Mouse (Mus musculus): ENCODE measurements around the gene Prdm10. TPM values are rescaled to one million over a fixed set of nuclear protein-coding genes. Genes with fewer than 3 reads are reported as not detected.

The Prdm10 gene
- polyA plus RNA-seq, 1 experiment from 2014 or later, result 1.2 TPM

GRCm38 (mm10) chr9:31296293-31296692, 16.0 kb downstream of the Prdm10 start:
- H3K4me2 ChIP-seq (replicated peaks; ENCODE audit: low read depth), result no peak overlapping the region

GRCm38 (mm10) chr9:31298751-31299150, 18.4 kb downstream of the Prdm10 start:
- Histone ChIP-seq H3K4me1 (replicated peaks; ENCODE audit: control insufficient read depth, insufficient read depth, low read length) (peaks cover 4% of the 10 kb centered on the region), H3K4me2 (replicated peaks; ENCODE audit: low read depth) (no peak overlapping the region)

More at GRCm38 (mm10) chr9:31296293-31296692, 16.0 kb downstream of the Prdm10 start:
- Histone ChIP-seq H3K9ac (ENCODE audit: low read depth, low read length) (no peak overlapping the region), H3K9me3 (ENCODE audit: control insufficient read depth) (no peaks in the 10 kb centered on the region), H3K36me3 (ENCODE audit: control insufficient read depth, insufficient read depth) (no peaks in the 10 kb centered on the region), H3K4me1 (replicated peaks; ENCODE audit: control insufficient read depth, insufficient read depth, low read length) (peaks cover 4% of the 10 kb centered on the region), H3K27me3 (replicated peaks; ENCODE audit: control insufficient read depth, insufficient read depth, low read length) (no peaks in the 10 kb centered on the region), H3K27ac (ENCODE audit: low read depth, low read length) (no peak overlapping the region), H3K4me3 (ENCODE audit: low read depth, low read length) (no peak overlapping the region)
- WGBS, result 86% methylated on average over 3 of the region's 3 CpGs
- no peak for TF ChIP-seq CTCF (IDR thresholded peaks at IDR 0.05; ENCODE audit: low read depth)
- ATAC-seq, result no peak

GRCm38 (mm10) chr9:31300525-31300924, 20.2 kb downstream of the Prdm10 start:
- H3K36me3 ChIP-seq (ENCODE audit: control insufficient read depth, insufficient read depth), result no peaks in the 10 kb centered on the region
- H3K4me2 ChIP-seq (replicated peaks; ENCODE audit: low read depth), result no peak overlapping the region
- H3K9me3 ChIP-seq (ENCODE audit: control insufficient read depth), result no peaks in the 10 kb centered on the region
- TF ChIP-seq CTCF (IDR thresholded peaks at IDR 0.05; ENCODE audit: low read depth), result no peak
- 68% methylated on average over 5 of the region's 5 CpGs for WGBS
- no peak overlapping the region for H3K4me3 ChIP-seq (ENCODE audit: low read depth, low read length)
- ATAC-seq, result no peak
- no peaks in the 10 kb centered on the region for H3K27me3 ChIP-seq (replicated peaks; ENCODE audit: control insufficient read depth, insufficient read depth, low read length)
- H3K9ac ChIP-seq (ENCODE audit: low read depth, low read length), result no peak overlapping the region
- H3K4me1 ChIP-seq (replicated peaks; ENCODE audit: control insufficient read depth, insufficient read depth, low read length), result no peaks in the 10 kb centered on the region; the same call in 1 of the 2 replicates
- H3K27ac ChIP-seq (ENCODE audit: low read depth, low read length), result no peak overlapping the region

More at GRCm38 (mm10) chr9:31298751-31299150, 18.4 kb downstream of the Prdm10 start:
- WGBS, result 67% methylated on average over 6 of the region's 6 CpGs
- no peak overlapping the region for H3K9ac ChIP-seq (ENCODE audit: low read depth, low read length)
- H3K27me3 ChIP-seq (replicated peaks; ENCODE audit: control insufficient read depth, insufficient read depth, low read length), result no peaks in the 10 kb centered on the region
- no peak overlapping the region for H3K4me3 ChIP-seq (ENCODE audit: low read depth, low read length)
- no peaks in the 10 kb centered on the region for H3K36me3 ChIP-seq (ENCODE audit: control insufficient read depth, insufficient read depth)
- no peak for TF ChIP-seq CTCF (IDR thresholded peaks at IDR 0.05; ENCODE audit: low read depth)
- no peak overlapping the region for H3K27ac ChIP-seq (ENCODE audit: low read depth, low read length)
- no peak for ATAC-seq
- no peaks in the 10 kb centered on the region for H3K9me3 ChIP-seq (ENCODE audit: control insufficient read depth)

- ATAC-seq, result no peak; the same call in 1 of the 2 replicates
- Histone ChIP-seq H3K27me3 (replicated peaks; ENCODE audit: control insufficient read depth, insufficient read depth, low read length) (no peaks in the 10 kb centered on the region), H3K4me2 (replicated peaks; ENCODE audit: low read depth) (no peak overlapping the region), H3K4me3 (ENCODE audit: low read depth, low read length) (no peak overlapping the region), H3K9me3 (ENCODE audit: control insufficient read depth) (no peaks in the 10 kb centered on the region), H3K9ac (ENCODE audit: low read depth, low read length) (no peak overlapping the region), H3K36me3 (ENCODE audit: control insufficient read depth, insufficient read depth) (no peaks in the 10 kb centered on the region), H3K4me1 (replicated peaks; ENCODE audit: control insufficient read depth, insufficient read depth, low read length) (no peaks in the 10 kb centered on the region; the same call in 1 of the 2 replicates), H3K27ac (ENCODE audit: low read depth, low read length) (peak overlapping the region; percentile 28; the same call in 1 of the 2 replicates)
- 35% methylated on average over 5 of the region's 5 CpGs for WGBS
- no peak for TF ChIP-seq CTCF (IDR thresholded peaks at IDR 0.05; ENCODE audit: low read depth)
Observed at GRCm38 (mm10) chr9:31301107-31301506, 20.8 kb downstream of the Prdm10 start.

- 51% methylated on average over 5 of the region's 5 CpGs for WGBS
- peak overlapping the region; percentile 28 for H3K27ac ChIP-seq (ENCODE audit: low read depth, low read length)
Observed at GRCm38 (mm10) chr9:31301526-31302311, 21.4 kb downstream of the Prdm10 start.

GRCm38 (mm10) chr9:31304358-31304757, 24.0 kb downstream of the Prdm10 start:
- ATAC-seq, result no peak
- Histone ChIP-seq H3K4me3 (ENCODE audit: low read depth, low read length) (no peak overlapping the region), H3K27me3 (replicated peaks; ENCODE audit: control insufficient read depth, insufficient read depth, low read length) (no peaks in the 10 kb centered on the region), H3K27ac (ENCODE audit: low read depth, low read length) (no peak overlapping the region), H3K9me3 (ENCODE audit: control insufficient read depth) (no peaks in the 10 kb centered on the region), H3K9ac (ENCODE audit: low read depth, low read length) (no peak overlapping the region), H3K36me3 (ENCODE audit: control insufficient read depth, insufficient read depth) (no peaks in the 10 kb centered on the region), H3K4me2 (replicated peaks; ENCODE audit: low read depth) (no peak overlapping the region), H3K4me1 (replicated peaks; ENCODE audit: control insufficient read depth, insufficient read depth, low read length) (peaks cover 3% of the 10 kb centered on the region; the same call in 1 of the 2 replicates)
- WGBS, result 77% methylated on average over 3 of the region's 3 CpGs
- no peak for TF ChIP-seq CTCF (IDR thresholded peaks at IDR 0.05; ENCODE audit: low read depth)

More at GRCm38 (mm10) chr9:31301526-31302311, 21.4 kb downstream of the Prdm10 start:
- TF ChIP-seq CTCF (IDR thresholded peaks at IDR 0.05; ENCODE audit: low read depth), result no peak
- Histone ChIP-seq H3K36me3 (ENCODE audit: control insufficient read depth, insufficient read depth) (no peaks in the 10 kb centered on the region), H3K9me3 (ENCODE audit: control insufficient read depth) (no peaks in the 10 kb centered on the region), H3K27me3 (replicated peaks; ENCODE audit: control insufficient read depth, insufficient read depth, low read length) (no peaks in the 10 kb centered on the region), H3K4me1 (replicated peaks; ENCODE audit: control insufficient read depth, insufficient read depth, low read length) (no peaks in the 10 kb centered on the region; the same call in 1 of the 2 replicates), H3K9ac (ENCODE audit: low read depth, low read length) (no peak overlapping the region), H3K4me2 (replicated peaks; ENCODE audit: low read depth) (peak overlapping the region; percentile 17; the same call in 1 of the 2 replicates), H3K4me3 (ENCODE audit: low read depth, low read length) (no peak overlapping the region)
- peak; percentile 72 for ATAC-seq

Data from intestine, postnatal 0 days (tissue).